Mouse (Mus musculus): ENCODE results near the gene Pex6. TPM values are rescaled to one million over a fixed set of nuclear protein-coding genes. Genes with fewer than 3 reads are reported as not detected.
A peak's percentile ranks its signal among the peaks of the same experiment; 100 is the strongest.

Gene Pex6
- polyA plus RNA-seq, 2 experiments, result 5.3 to 9.3 TPM

- no peaks in the 10 kb centered on the region for H3K27me3 ChIP-seq (ENCODE audit: control insufficient read depth, insufficient read depth, low read length)
- under 1% methylated on average over 34 of the region's 34 CpGs for WGBS (ENCODE audit: insufficient replicate concordance)
- H3K4me1 ChIP-seq (replicated peaks; ENCODE audit: control insufficient read depth in 2 of 2, insufficient read depth in 2 of 2, low read length in 1 of 2), result peaks cover 14 to 19% of the 10 kb centered on the region in 2 experiments
- peak overlapping the region; percentile 76 for H3K9ac ChIP-seq (replicated peaks)
- peak overlapping the region; percentile 88 for H3K4me2 ChIP-seq (ENCODE audit: low read depth)
- DNase-seq (ENCODE audit: low read depth in 3 of 3, low spot score in 3 of 3) (peak in 1 of 3 experiments; percentile 40), ATAC-seq (ENCODE audit: insufficient read depth) (peak; percentile 0; the same call in 1 of the 2 replicates)
- no peaks in the 10 kb centered on the region for H3K9me3 ChIP-seq (ENCODE audit: control insufficient read depth, low read length)
- H3K27ac ChIP-seq, result peak overlapping the region; percentile 19
- no peak for TF ChIP-seq EP300 (IDR thresholded peaks at IDR 0.05; ENCODE audit: low read depth)
- peak; percentile 51 for TF ChIP-seq CTCF (IDR thresholded peaks at IDR 0.05; ENCODE audit: low read depth)
- H3K4me3 ChIP-seq (ENCODE audit: insufficient read depth in 1 of 2, low read depth in 2 of 2, low read length in 2 of 2), result peak overlapping the region; percentile 65 to 69
- peaks cover 29% of the 10 kb centered on the region for H3K36me3 ChIP-seq (replicated peaks; ENCODE audit: control insufficient read depth, insufficient read depth, low read depth)
Observed at GRCm38 (mm10) chr17:46679843-46680759, 31.2 kb upstream of the Pex6 start.

- Histone ChIP-seq H3K27ac (peak within 1 kb of the TSS; percentile 19), H3K9ac (replicated peaks) (peak within 1 kb of the TSS; percentile 76), H3K4me2 (ENCODE audit: low read depth) (peak within 1 kb of the TSS; percentile 88), H3K9me3 (ENCODE audit: control insufficient read depth, low read length) (no peaks in the 10 kb centered on the region), H3K36me3 (replicated peaks; ENCODE audit: control insufficient read depth, insufficient read depth, low read depth) (peaks cover 25% of the 10 kb centered on the region), H3K27me3 (ENCODE audit: control insufficient read depth, insufficient read depth, low read length) (no peaks in the 10 kb centered on the region), H3K4me1 (replicated peaks; ENCODE audit: control insufficient read depth in 2 of 2, insufficient read depth in 2 of 2, low read length in 1 of 2) (peaks cover 14 to 19% of the 10 kb centered on the region in 2 experiments), H3K4me3 (ENCODE audit: insufficient read depth in 1 of 2, low read depth in 2 of 2, low read length in 2 of 2) (peak within 1 kb of the TSS; percentile 65 to 73)
- DNase-seq (ENCODE audit: low read depth in 3 of 3, low spot score in 3 of 3), result peak; percentile 97 to 99 (median 99)
- peak; percentile 11; the same call in 1 of the 2 replicates for TF ChIP-seq CTCF (IDR thresholded peaks at IDR 0.05; ENCODE audit: low read depth)
- TF ChIP-seq EP300 (IDR thresholded peaks at IDR 0.05; ENCODE audit: low read depth), result no peak
- peak; percentile 95 for ATAC-seq (ENCODE audit: insufficient read depth)
- under 1% methylated on average over 49 of the region's 49 CpGs for WGBS (ENCODE audit: insufficient replicate concordance)
Observed at GRCm38 (mm10) chr17:46680760-46681373, 30.4 kb upstream of the Pex6 start, which contains the start of gene Klhdc3. Gene Klhdc3, minus strand, starts transcription at chr17:46680914.

GRCm38 (mm10) chr17:46681466-46682118 is 29.7 kb upstream of the Pex6 start:
- Histone ChIP-seq H3K4me3 (ENCODE audit: insufficient read depth in 1 of 2, low read depth in 2 of 2, low read length in 2 of 2) (peak overlapping the region; percentile 65 to 73), H3K9me3 (ENCODE audit: control insufficient read depth, low read length) (no peaks in the 10 kb centered on the region), H3K27me3 (ENCODE audit: control insufficient read depth, insufficient read depth, low read length) (no peaks in the 10 kb centered on the region), H3K4me1 (replicated peaks; ENCODE audit: control insufficient read depth in 2 of 2, insufficient read depth in 2 of 2, low read length in 1 of 2) (peaks cover 14 to 19% of the 10 kb centered on the region in 2 experiments), H3K9ac (replicated peaks) (peak overlapping the region; percentile 76), H3K36me3 (replicated peaks; ENCODE audit: control insufficient read depth, insufficient read depth, low read depth) (peaks cover 21% of the 10 kb centered on the region), H3K27ac (no peak overlapping the region; the same call in 1 of the 2 replicates), H3K4me2 (ENCODE audit: low read depth) (peak overlapping the region; percentile 82)
- DNase-seq (ENCODE audit: low read depth in 3 of 3, low spot score in 3 of 3), result no peak
- TF ChIP-seq CTCF (IDR thresholded peaks at IDR 0.05; ENCODE audit: low read depth) (no peak), EP300 (IDR thresholded peaks at IDR 0.05; ENCODE audit: low read depth) (no peak)
- ATAC-seq (ENCODE audit: insufficient read depth), result no peak
- 24% methylated on average over 12 of the region's 12 CpGs for WGBS (ENCODE audit: insufficient replicate concordance)

- Histone ChIP-seq H3K27me3 (ENCODE audit: control insufficient read depth, insufficient read depth, low read length) (no peaks in the 10 kb centered on the region), H3K4me3 (ENCODE audit: insufficient read depth in 1 of 2, low read depth in 2 of 2, low read length in 2 of 2) (no peak overlapping the region), H3K9ac (replicated peaks) (no peak overlapping the region), H3K27ac (no peak overlapping the region), H3K4me1 (replicated peaks; ENCODE audit: control insufficient read depth in 2 of 2, insufficient read depth in 2 of 2, low read length in 1 of 2) (peaks cover 14 to 19% of the 10 kb centered on the region in 2 experiments), H3K36me3 (replicated peaks; ENCODE audit: control insufficient read depth, insufficient read depth, low read depth) (peaks cover 11% of the 10 kb centered on the region), H3K4me2 (ENCODE audit: low read depth) (no peak overlapping the region), H3K9me3 (ENCODE audit: control insufficient read depth, low read length) (no peaks in the 10 kb centered on the region)
- ATAC-seq (ENCODE audit: insufficient read depth), result no peak
- 84% methylated on average over 16 of the region's 16 CpGs for WGBS (ENCODE audit: insufficient replicate concordance)
- no peak for DNase-seq (ENCODE audit: low read depth in 3 of 3, low spot score in 3 of 3)
- no peak for TF ChIP-seq CTCF (IDR thresholded peaks at IDR 0.05; ENCODE audit: low read depth)
- TF ChIP-seq EP300 (IDR thresholded peaks at IDR 0.05; ENCODE audit: low read depth), result no peak
Observed at GRCm38 (mm10) chr17:46682654-46683389, 28.4 kb upstream of the Pex6 start.
